14 mouse cellular contexts compared by ENCODE assay signal in the genomic region with DNA sequence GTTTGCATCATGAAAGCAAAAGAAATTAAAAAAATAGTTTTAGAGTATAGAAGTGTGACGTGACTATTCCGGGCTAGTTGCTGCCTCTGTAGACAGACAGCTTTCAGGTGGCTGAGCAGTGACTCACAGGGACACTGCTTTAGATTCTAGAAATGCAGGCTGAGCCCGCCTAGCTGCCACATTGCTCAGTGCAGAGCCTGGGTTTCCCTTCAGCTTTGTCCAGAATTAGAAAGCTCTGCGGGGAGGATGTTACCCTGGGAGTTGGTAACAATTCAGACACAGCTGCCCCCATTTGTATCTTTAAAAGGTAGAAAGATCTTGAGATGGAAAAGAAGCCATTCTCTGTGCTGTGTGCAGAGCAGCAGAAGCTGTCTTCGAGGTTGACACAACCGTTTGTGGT.
A peak's percentile ranks its signal among the peaks of the same experiment; 100 is the strongest.
DNase-seq lines count a peak whose midpoint lies in the region; ATAC-seq lines count a peak whose summit lies in the region.
"Had no signal": no experiment of that assay in that cellular context is flagged by ENCODE, and none has a peak within 500 bp of the region (broad histone marks: within the 10 kb centered on the region; RNA-seq: fewer than 3 reads in every experiment).

No protein-coding gene starts in this region.

- H3K4me3 ChIP-seq in hindbrain, embryonic 14.5 days (replicated peaks; ENCODE audit: low read length) = no peak overlapping the region
- H3K4me3 ChIP-seq in hindbrain, embryonic 10.5 days = no peak overlapping the region
- H3K4me3 ChIP-seq in midbrain, embryonic 16.5 days (ENCODE audit: low read depth, low read length) = no peak overlapping the region
- H3K4me3 ChIP-seq: embryonic facial prominence, embryonic 10.5 days; heart, embryonic 13.5 days; lung, embryonic 15.5 days had no signal

- H3K27me3 ChIP-seq in hindbrain, embryonic 14.5 days (ENCODE audit: control insufficient read depth, insufficient read depth, low read length) = no peaks in the 10 kb centered on the region
- no peaks in the 10 kb centered on the region for H3K27me3 ChIP-seq in hindbrain, embryonic 10.5 days (ENCODE audit: insufficient read depth, poor library complexity, severe bottlenecking)
- H3K27me3 ChIP-seq in midbrain, embryonic 16.5 days (ENCODE audit: control insufficient read depth, insufficient read depth, low read depth, low read length) = no peaks in the 10 kb centered on the region
- H3K27me3 ChIP-seq: heart, embryonic 13.5 days; lung, embryonic 15.5 days had no signal

- ATAC-seq in hindbrain, embryonic 14.5 days (ENCODE audit: low FRiP score) = no peak; the same call in 1 of the 2 replicates
- ATAC-seq in midbrain, embryonic 16.5 days = peak; percentile 80
- ATAC-seq: forebrain, embryonic 14.5 days; intestine, postnatal 0 days had no signal

- no peak overlapping the region for H3K9ac ChIP-seq in hindbrain, embryonic 14.5 days
- H3K9ac ChIP-seq in midbrain, embryonic 16.5 days (ENCODE audit: low read depth, low read length) = no peak overlapping the region
- H3K9ac ChIP-seq: heart, embryonic 13.5 days; lung, embryonic 15.5 days had no signal

- H3K36me3 ChIP-seq in hindbrain, embryonic 14.5 days (replicated peaks; ENCODE audit: control insufficient read depth, insufficient read depth) = no peaks in the 10 kb centered on the region
- no peaks in the 10 kb centered on the region for H3K36me3 ChIP-seq in hindbrain, embryonic 10.5 days
- no peaks in the 10 kb centered on the region for H3K36me3 ChIP-seq in midbrain, embryonic 16.5 days (ENCODE audit: control insufficient read depth, insufficient read depth, low read length)
- H3K36me3 ChIP-seq: embryonic facial prominence, embryonic 10.5 days; heart, embryonic 13.5 days; lung, embryonic 15.5 days had no signal

- H3K4me1 ChIP-seq in hindbrain, embryonic 14.5 days (replicated peaks; ENCODE audit: control insufficient read depth, insufficient read depth, low read length) = no peaks in the 10 kb centered on the region
- H3K4me1 ChIP-seq in hindbrain, embryonic 10.5 days (replicated peaks) = 0 out of 2 replicates have a peak, but pooled peaks cover 2% of the 10 kb centered on the region
- H3K4me1 ChIP-seq in midbrain, embryonic 16.5 days (ENCODE audit: control insufficient read depth, insufficient read depth, low read length) = 0 out of 2 replicates have a peak, but pooled peaks cover 3% of the 10 kb centered on the region
- H3K4me1 ChIP-seq: embryonic facial prominence, embryonic 10.5 days; heart, embryonic 13.5 days; lung, embryonic 15.5 days had no signal

- no peak for DNase-seq in hindbrain, embryonic 14.5 days (ENCODE audit: low spot score)
- no peak for DNase-seq in hindbrain, embryonic 10.5 days (ENCODE audit: low spot score)
- DNase-seq in R1 (ENCODE audit: low read depth, low spot score) = peak; percentile 42
- DNase-seq in cerebellum, postnatal 25 days = peak; percentile 53 to 62
- no peak for DNase-seq in testis, postnatal 10 days (ENCODE audit: low spot score)
- no peak for DNase-seq in lung, postnatal 14 days
- DNase-seq: adrenal gland, postnatal 14 days; thymus, adult 18-20 months had no signal

- WGBS in hindbrain, embryonic 14.5 days = 48% methylated on average over 6 of the region's 6 CpGs
- WGBS in hindbrain, embryonic 10.5 days = 66% methylated on average over 6 of the region's 6 CpGs
- WGBS in midbrain, embryonic 16.5 days = 38% methylated on average over 6 of the region's 6 CpGs

- H3K27ac ChIP-seq in hindbrain, embryonic 14.5 days = peak overlapping the region; percentile 26; the same call in 1 of the 2 replicates
- no peak overlapping the region for H3K27ac ChIP-seq in hindbrain, embryonic 10.5 days
- no peak overlapping the region for H3K27ac ChIP-seq in midbrain, embryonic 16.5 days (ENCODE audit: low read length)
- H3K27ac ChIP-seq: embryonic facial prominence, embryonic 10.5 days; heart, embryonic 13.5 days; lung, embryonic 15.5 days had no signal

- no peaks in the 10 kb centered on the region for H3K9me3 ChIP-seq in hindbrain, embryonic 14.5 days (ENCODE audit: control insufficient read depth, low read length)
- no peaks in the 10 kb centered on the region for H3K9me3 ChIP-seq in hindbrain, embryonic 10.5 days
- no peaks in the 10 kb centered on the region for H3K9me3 ChIP-seq in midbrain, embryonic 16.5 days (replicated peaks; ENCODE audit: control insufficient read depth, low read length, poor library complexity, severe bottlenecking)
- H3K9me3 ChIP-seq: embryonic facial prominence, embryonic 10.5 days; heart, embryonic 13.5 days; lung, embryonic 15.5 days had no signal

- no peak overlapping the region for H3K4me2 ChIP-seq in hindbrain, embryonic 14.5 days (replicated peaks)
- H3K4me2 ChIP-seq in midbrain, embryonic 16.5 days (ENCODE audit: low read length) = no peak overlapping the region
- H3K4me2 ChIP-seq: heart, embryonic 13.5 days; lung, embryonic 15.5 days had no signal

Comparison
In these comparisons a context has a peak if more than half of its experiments do, and no peak if none do; other contexts are left out.
1. DNase-seq: peak in R1 (single experiment) and cerebellum, postnatal 25 days (2 of 2); none in hindbrain, embryonic 14.5 days (single experiment), hindbrain, embryonic 10.5 days (single experiment), testis, postnatal 10 days (single experiment) and lung, postnatal 14 days (single experiment).